Mouse (Mus musculus): ENCODE results near the gene Dmrtc1b. TPM values are rescaled to one million over a fixed set of nuclear protein-coding genes. Genes with fewer than 3 reads are reported as not detected.
A peak's percentile ranks its signal among the peaks of the same experiment; 100 is the strongest.
"Not testable (repeated sequence)": the region's sequence is repeated elsewhere in the genome, so short reads cannot be mapped to it uniquely, and the experiment has no call there.

The Dmrtc1b gene
- total and polyA plus RNA-seq, 3 experiments = not detected

DNA sequence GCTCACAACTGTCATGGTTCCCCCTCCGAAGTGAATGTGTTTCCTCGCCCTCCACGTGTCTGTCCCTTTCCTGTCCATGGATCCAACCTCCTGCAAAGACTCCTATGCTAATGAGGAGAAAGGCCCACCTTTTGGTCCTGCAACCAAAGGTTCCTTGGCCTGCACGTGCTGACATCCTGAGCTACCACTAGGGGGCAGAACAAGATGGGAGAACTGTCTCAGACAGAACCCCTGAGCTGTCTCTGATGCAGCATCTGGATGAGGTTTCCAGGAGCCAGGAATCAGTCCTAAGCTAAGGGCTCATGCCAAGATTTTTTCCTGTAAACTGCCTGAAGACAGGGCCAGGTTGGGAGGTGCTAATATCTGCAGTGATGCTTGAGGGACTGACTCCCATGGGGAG lies 18.4 kb upstream of the Dmrtc1b start:
- H3K27ac ChIP-seq (ENCODE audit: insufficient read depth, low read depth); H3K27me3 ChIP-seq (replicated peaks); H3K9me3 ChIP-seq (replicated peaks; ENCODE audit: low read length); H3K4me3 ChIP-seq (replicated peaks in 1 of 3; ENCODE audit: low read depth in 2 of 3, low read length in 2 of 3, poor library complexity in 1 of 3); in situ Hi-C loops (cut with MboI; ENCODE audit: low pct_ligation_motif_present, low pct_unique_long_range_greater_than_20kb, low sequenced_read_pairs); H3K4me1 ChIP-seq (ENCODE audit: control insufficient read depth in 1 of 2, insufficient read depth in 2 of 2); H3K79me2 ChIP-seq (replicated peaks; ENCODE audit: control insufficient read depth, extremely low read depth, insufficient read depth, poor library complexity, severe bottlenecking); H3K36me3 ChIP-seq (replicated peaks in 1 of 2; ENCODE audit: control insufficient read depth in 1 of 2, insufficient read depth in 1 of 2, low read length in 1 of 2); H3K4me2 ChIP-seq (ENCODE audit: insufficient read depth, low read depth, poor library complexity, severe bottlenecking); dilution Hi-C loops (cut with MboI; ENCODE audit: extremely low pct_ligation_motif_present, extremely low pct_unique_long_range_greater_than_20kb, low sequenced_read_pairs); H3K9ac ChIP-seq (ENCODE audit: insufficient read depth, low read depth): not testable (repeated sequence)
- DNase-seq (ENCODE audit: extremely low read depth) = peak; percentile 17
- TF ChIP-seq CTCF (conservative IDR thresholded peaks at IDR 0.05 in 1 of 2, IDR thresholded peaks at IDR 0.05 in 1 of 2; ENCODE audit: low read depth in 2 of 2, low read length in 2 of 2) (peak in 1 of 2 experiments; percentile 37; a peak in 2 of 4 replicates), BHLHE40 (IDR thresholded peaks at IDR 0.05; ENCODE audit: low read depth, low read length) (peak; percentile 49; the same call in 1 of the 2 replicates), SMC3 (IDR thresholded peaks at IDR 0.05; ENCODE audit: low read depth, low read length) (0 out of 2 replicates have a peak, but pooled peaks have one; percentile 4), RAD21 (IDR thresholded peaks at IDR 0.05; ENCODE audit: low read depth, low read length) (peak; percentile 1)

DNA sequence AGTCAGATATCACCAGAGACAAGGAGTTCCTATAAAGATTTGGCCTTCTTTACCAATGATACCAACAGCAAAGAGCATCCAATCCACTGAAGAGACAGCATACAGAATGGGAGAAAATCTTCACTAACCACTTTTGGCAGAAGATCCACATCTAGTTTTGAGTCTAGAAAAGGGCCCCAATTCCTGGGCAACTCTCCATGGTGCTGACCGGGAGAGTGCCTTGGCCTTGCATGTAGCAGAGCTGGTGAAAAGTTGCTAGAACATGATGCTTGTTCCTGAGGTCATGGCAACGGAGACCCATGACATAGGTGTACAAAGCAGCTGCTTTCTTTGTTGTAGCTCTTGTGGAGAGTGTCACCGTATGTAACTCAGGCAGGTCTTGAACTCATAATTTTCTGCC lies 7.0 kb upstream of the Dmrtc1b start:
- dilution Hi-C loops (cut with MboI; ENCODE audit: extremely low pct_ligation_motif_present, extremely low pct_unique_long_range_greater_than_20kb, low sequenced_read_pairs); H3K4me3 ChIP-seq (replicated peaks in 1 of 3; ENCODE audit: low read depth in 2 of 3, low read length in 2 of 3, poor library complexity in 1 of 3); in situ Hi-C loops (cut with MboI; ENCODE audit: low pct_ligation_motif_present, low pct_unique_long_range_greater_than_20kb, low sequenced_read_pairs): not testable (repeated sequence)

DNA sequence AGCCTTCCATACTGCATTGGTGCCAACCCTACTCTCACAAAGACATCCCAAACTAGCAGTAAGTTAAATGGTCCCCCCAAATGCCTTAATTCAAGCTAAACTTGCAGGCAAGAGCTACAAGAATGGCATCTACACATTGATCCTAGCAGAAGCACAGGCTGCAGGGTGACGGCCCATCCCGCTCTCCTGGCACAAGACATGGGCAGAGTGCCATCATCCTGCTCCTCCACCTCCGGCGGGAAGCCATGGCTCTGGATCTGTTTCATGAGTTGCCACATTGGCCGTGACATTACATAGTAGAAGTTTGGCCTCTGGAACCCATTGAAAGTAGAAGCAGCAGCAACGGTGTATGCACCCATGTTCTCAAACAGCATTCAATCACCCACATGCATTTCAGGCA lies 16.6 kb downstream of the Dmrtc1b start:
- H3K4me3 ChIP-seq (replicated peaks in 1 of 3; ENCODE audit: low read depth in 2 of 3, low read length in 2 of 3, poor library complexity in 1 of 3); H3K9me3 ChIP-seq (replicated peaks; ENCODE audit: low read length); in situ Hi-C loops (cut with MboI; ENCODE audit: low pct_ligation_motif_present, low pct_unique_long_range_greater_than_20kb, low sequenced_read_pairs); H3K4me2 ChIP-seq (ENCODE audit: insufficient read depth, low read depth, poor library complexity, severe bottlenecking); dilution Hi-C loops (cut with MboI; ENCODE audit: extremely low pct_ligation_motif_present, extremely low pct_unique_long_range_greater_than_20kb, low sequenced_read_pairs); H3K79me2 ChIP-seq (replicated peaks; ENCODE audit: control insufficient read depth, extremely low read depth, insufficient read depth, poor library complexity, severe bottlenecking); H3K27me3 ChIP-seq (replicated peaks); H3K4me1 ChIP-seq (ENCODE audit: control insufficient read depth in 1 of 2, insufficient read depth in 2 of 2); H3K9ac ChIP-seq (ENCODE audit: insufficient read depth, low read depth); DNase-seq (ENCODE audit: extremely low read depth); H3K27ac ChIP-seq (ENCODE audit: insufficient read depth, low read depth); H3K36me3 ChIP-seq (replicated peaks in 1 of 2; ENCODE audit: control insufficient read depth in 1 of 2, insufficient read depth in 1 of 2, low read length in 1 of 2): not testable (repeated sequence)

More for the DNA sequence above, 7.0 kb upstream of the Dmrtc1b start:
- H3K9me3 ChIP-seq (replicated peaks; ENCODE audit: low read length); H3K4me1 ChIP-seq (ENCODE audit: control insufficient read depth in 1 of 2, insufficient read depth in 2 of 2); H3K9ac ChIP-seq (ENCODE audit: insufficient read depth, low read depth); H3K27ac ChIP-seq (ENCODE audit: insufficient read depth, low read depth); DNase-seq (ENCODE audit: extremely low read depth); H3K36me3 ChIP-seq (replicated peaks in 1 of 2; ENCODE audit: control insufficient read depth in 1 of 2, insufficient read depth in 1 of 2, low read length in 1 of 2); H3K79me2 ChIP-seq (replicated peaks; ENCODE audit: control insufficient read depth, extremely low read depth, insufficient read depth, poor library complexity, severe bottlenecking); H3K4me2 ChIP-seq (ENCODE audit: insufficient read depth, low read depth, poor library complexity, severe bottlenecking); H3K27me3 ChIP-seq (replicated peaks): not testable (repeated sequence)

Other genes with a start within 250 kb of the Dmrtc1b start
- gene Hdac8, start 202.5 kb upstream of the Dmrtc1b start, total RNA-seq (2012; rRNA removed) = 12.9 and 13.0 TPM in 2 replicates
- gene Hdac8, start 202.5 kb upstream of the Dmrtc1b start, total RNA-seq (2014; rRNA removed) = 11.2 and 12.1 TPM in 2 replicates
- 13.9 and 15.4 TPM in 2 replicates for gene Hdac8, start 202.5 kb upstream of the Dmrtc1b start, polyA plus RNA-seq (2012; ENCODE audit: insufficient read length, low read depth)
- 3.3 and 3.9 TPM in 2 replicates for gene Phka1, start 63.6 kb upstream of the Dmrtc1b start, total RNA-seq (2012; rRNA removed)
- 2.1 TPM in 2 replicates for gene Phka1, start 63.6 kb upstream of the Dmrtc1b start, total RNA-seq (2014; rRNA removed)
- 2.2 and 2.3 TPM in 2 replicates for gene Phka1, start 63.6 kb upstream of the Dmrtc1b start, polyA plus RNA-seq (2012; ENCODE audit: insufficient read length, low read depth)
- gene Gm3880, start 20.9 kb upstream of the Dmrtc1b start, total RNA-seq (2012; rRNA removed) = not detected in 2 replicates
- not detected in 2 replicates for gene Gm3880, start 20.9 kb upstream of the Dmrtc1b start, total RNA-seq (2014; rRNA removed)
- gene Gm3880, start 20.9 kb upstream of the Dmrtc1b start, polyA plus RNA-seq (2012; ENCODE audit: insufficient read length, low read depth) = not detected in 2 replicates
- gene Gm9112, start 230 bp upstream of the Dmrtc1b start, total RNA-seq (2012; rRNA removed) = not detected in 2 replicates
- gene Gm9112, start 230 bp upstream of the Dmrtc1b start, total RNA-seq (2014; rRNA removed) = not detected in 2 replicates
- gene Gm9112, start 230 bp upstream of the Dmrtc1b start, polyA plus RNA-seq (2012; ENCODE audit: insufficient read length, low read depth) = not detected in 2 replicates
- not detected in 2 replicates for gene Dmrtc1c1, start 95.1 kb downstream of the Dmrtc1b start, total RNA-seq (2012; rRNA removed)
- gene Dmrtc1c1, start 95.1 kb downstream of the Dmrtc1b start, total RNA-seq (2014; rRNA removed) = not detected in 2 replicates
- not detected in 2 replicates for gene Dmrtc1c1, start 95.1 kb downstream of the Dmrtc1b start, polyA plus RNA-seq (2012; ENCODE audit: insufficient read length, low read depth)
- not detected in 2 replicates for gene Dmrtc1c2, start 146.8 kb downstream of the Dmrtc1b start, total RNA-seq (2012; rRNA removed)
- not detected in 2 replicates for gene Dmrtc1c2, start 146.8 kb downstream of the Dmrtc1b start, total RNA-seq (2014; rRNA removed)
- not detected in 2 replicates for gene Dmrtc1c2, start 146.8 kb downstream of the Dmrtc1b start, polyA plus RNA-seq (2012; ENCODE audit: insufficient read length, low read depth)
- not detected in 2 replicates for gene 1700031F05Rik, start 160.1 kb downstream of the Dmrtc1b start, total RNA-seq (2012; rRNA removed)
- gene 1700031F05Rik, start 160.1 kb downstream of the Dmrtc1b start, total RNA-seq (2014; rRNA removed) = not detected in 2 replicates
- not detected in 2 replicates for gene 1700031F05Rik, start 160.1 kb downstream of the Dmrtc1b start, polyA plus RNA-seq (2012; ENCODE audit: insufficient read length, low read depth)
- not detected in 2 replicates for gene Dmrtc1a, start 200.8 kb downstream of the Dmrtc1b start, total RNA-seq (2012; rRNA removed)
- not detected in 2 replicates for gene Dmrtc1a, start 200.8 kb downstream of the Dmrtc1b start, total RNA-seq (2014; rRNA removed)
- not detected in 2 replicates for gene Dmrtc1a, start 200.8 kb downstream of the Dmrtc1b start, polyA plus RNA-seq (2012; ENCODE audit: insufficient read length, low read depth)
- gene 1700011M02Rik, start 201.0 kb downstream of the Dmrtc1b start, total RNA-seq (2012; rRNA removed) = not detected in 2 replicates
- gene 1700011M02Rik, start 201.0 kb downstream of the Dmrtc1b start, total RNA-seq (2014; rRNA removed) = not detected in 2 replicates
- not detected in 2 replicates for gene 1700011M02Rik, start 201.0 kb downstream of the Dmrtc1b start, polyA plus RNA-seq (2012; ENCODE audit: insufficient read length, low read depth)
- not detected in 2 replicates for gene 1700018G05Rik, start 220.5 kb downstream of the Dmrtc1b start, total RNA-seq (2012; rRNA removed)
- gene 1700018G05Rik, start 220.5 kb downstream of the Dmrtc1b start, total RNA-seq (2014; rRNA removed) = not detected in 2 replicates
- not detected in 2 replicates for gene 1700018G05Rik, start 220.5 kb downstream of the Dmrtc1b start, polyA plus RNA-seq (2012; ENCODE audit: insufficient read length, low read depth)

Data from CH12.LX (cell line).